Mouse (Mus musculus): ENCODE results near the gene Mab21l3. TPM values are rescaled to one million over a fixed set of nuclear protein-coding genes. Genes with fewer than 3 reads are reported as not detected.

The Mab21l3 gene
- polyA plus RNA-seq, 1 experiment from 2014 or later = 0.73 TPM

- no peaks in the 10 kb centered on the region for H3K27me3 ChIP-seq
- H3K36me3 ChIP-seq = 0 out of 2 replicates have a peak, but pooled peaks cover 13% of the 10 kb centered on the region
- 81% methylated on average over 10 of the region's 10 CpGs for WGBS
- H3K4me1 ChIP-seq = peaks cover 16% of the 10 kb centered on the region
- no peak overlapping the region for H3K9ac ChIP-seq
- H3K4me2 ChIP-seq = no peak overlapping the region
- no peak overlapping the region for H3K4me3 ChIP-seq (replicated peaks)
- peak overlapping the region; percentile 45 for H3K27ac ChIP-seq
- no peak for ATAC-seq (replicated peaks; ENCODE audit: low FRiP score)
- H3K9me3 ChIP-seq (replicated peaks) = no peaks in the 10 kb centered on the region
Measured at GRCm38 (mm10) chr3:101875258-101875920, 26.6 kb upstream of the Mab21l3 start.

GRCm38 (mm10) chr3:101873061-101873675, 24.4 kb upstream of the Mab21l3 start:
- Histone ChIP-seq H3K4me2 (no peak overlapping the region), H3K27me3 (no peaks in the 10 kb centered on the region)

GRCm38 (mm10) chr3:101871951-101872350, 23.2 kb upstream of the Mab21l3 start:
- H3K9ac ChIP-seq = no peak overlapping the region
- no peak overlapping the region for H3K27ac ChIP-seq
- no peaks in the 10 kb centered on the region for H3K9me3 ChIP-seq (replicated peaks)
- 0 out of 2 replicates have a peak, but pooled peaks cover 5% of the 10 kb centered on the region for H3K36me3 ChIP-seq
- WGBS = 86% methylated on average over 9 of the region's 9 CpGs
- peaks cover 8% of the 10 kb centered on the region for H3K4me1 ChIP-seq
- no peak overlapping the region for H3K4me3 ChIP-seq (replicated peaks)
- no peak overlapping the region for H3K4me2 ChIP-seq
- no peak for ATAC-seq (replicated peaks; ENCODE audit: low FRiP score)
- no peaks in the 10 kb centered on the region for H3K27me3 ChIP-seq

More at GRCm38 (mm10) chr3:101873061-101873675, 24.4 kb upstream of the Mab21l3 start:
- Histone ChIP-seq H3K4me3 (replicated peaks) (no peak overlapping the region), H3K36me3 (0 out of 2 replicates have a peak, but pooled peaks cover 5% of the 10 kb centered on the region), H3K4me1 (peaks cover 12% of the 10 kb centered on the region), H3K9ac (no peak overlapping the region), H3K9me3 (replicated peaks) (no peaks in the 10 kb centered on the region), H3K27ac (no peak overlapping the region)
- no peak for ATAC-seq (replicated peaks; ENCODE audit: low FRiP score)
- 79% methylated on average over 7 of the region's 7 CpGs for WGBS

- ATAC-seq (replicated peaks; ENCODE audit: low FRiP score) = no peak
- Histone ChIP-seq H3K36me3 (0 out of 2 replicates have a peak, but pooled peaks cover 1% of the 10 kb centered on the region), H3K27ac (no peak overlapping the region), H3K9ac (no peak overlapping the region), H3K4me2 (no peak overlapping the region), H3K27me3 (no peaks in the 10 kb centered on the region), H3K4me1 (no peaks in the 10 kb centered on the region), H3K4me3 (replicated peaks) (no peak overlapping the region), H3K9me3 (replicated peaks) (no peaks in the 10 kb centered on the region)
- 74% methylated on average over 4 of the region's 4 CpGs for WGBS
Measured at GRCm38 (mm10) chr3:101867001-101867421, 18.3 kb upstream of the Mab21l3 start.

GRCm38 (mm10) chr3:101861856-101862255, 13.1 kb upstream of the Mab21l3 start:
- Histone ChIP-seq H3K9ac (no peak overlapping the region), H3K4me1 (no peaks in the 10 kb centered on the region), H3K4me2 (no peak overlapping the region), H3K36me3 (0 out of 2 replicates have a peak, but pooled peaks cover 4% of the 10 kb centered on the region), H3K9me3 (replicated peaks) (no peaks in the 10 kb centered on the region), H3K4me3 (replicated peaks) (no peak overlapping the region), H3K27ac (no peak overlapping the region), H3K27me3 (no peaks in the 10 kb centered on the region)
- 68% methylated on average over 3 of the region's 3 CpGs for WGBS
- no peak for ATAC-seq (replicated peaks; ENCODE audit: low FRiP score)

- no peaks in the 10 kb centered on the region for H3K4me1 ChIP-seq
- 84% methylated on average over 7 of the region's 7 CpGs for WGBS
- H3K27me3 ChIP-seq = no peaks in the 10 kb centered on the region
- no peak overlapping the region for H3K4me2 ChIP-seq
- H3K4me3 ChIP-seq (replicated peaks) = no peak overlapping the region
- H3K36me3 ChIP-seq = 0 out of 2 replicates have a peak, but pooled peaks cover 4% of the 10 kb centered on the region
- ATAC-seq (replicated peaks; ENCODE audit: low FRiP score) = no peak
- no peak overlapping the region for H3K27ac ChIP-seq
- no peaks in the 10 kb centered on the region for H3K9me3 ChIP-seq (replicated peaks)
- H3K9ac ChIP-seq = no peak overlapping the region
Measured at GRCm38 (mm10) chr3:101860151-101860550, 11.4 kb upstream of the Mab21l3 start.

- Histone ChIP-seq H3K9me3 (replicated peaks) (no peaks in the 10 kb centered on the region), H3K27me3 (no peaks in the 10 kb centered on the region), H3K4me1 (no peaks in the 10 kb centered on the region), H3K9ac (no peak overlapping the region), H3K4me2 (no peak overlapping the region), H3K27ac (no peak overlapping the region), H3K36me3 (0 out of 2 replicates have a peak, but pooled peaks cover 4% of the 10 kb centered on the region), H3K4me3 (replicated peaks) (no peak overlapping the region)
- WGBS = 80% methylated on average over 7 of the region's 7 CpGs
- no peak for ATAC-seq (replicated peaks; ENCODE audit: low FRiP score)
Measured at GRCm38 (mm10) chr3:101859740-101860139, 11.0 kb upstream of the Mab21l3 start.

- Histone ChIP-seq H3K9ac (no peak overlapping the region), H3K4me3 (replicated peaks) (no peak overlapping the region), H3K4me2 (no peak overlapping the region), H3K36me3 (no peaks in the 10 kb centered on the region), H3K9me3 (replicated peaks) (no peaks in the 10 kb centered on the region), H3K27me3 (no peaks in the 10 kb centered on the region), H3K4me1 (no peaks in the 10 kb centered on the region), H3K27ac (no peak overlapping the region)
- 82% methylated on average over 1 of the region's 1 CpGs for WGBS
- ATAC-seq (replicated peaks; ENCODE audit: low FRiP score) = no peak
Measured at GRCm38 (mm10) chr3:101854075-101854474, 5.3 kb upstream of the Mab21l3 start.

GRCm38 (mm10) chr3:101851363-101851762, 2.6 kb upstream of the Mab21l3 start:
- no peak for ATAC-seq (replicated peaks; ENCODE audit: low FRiP score)
- Histone ChIP-seq H3K4me3 (replicated peaks) (no peak overlapping the region), H3K27me3 (no peaks in the 10 kb centered on the region), H3K9ac (no peak overlapping the region), H3K36me3 (no peaks in the 10 kb centered on the region), H3K4me2 (no peak overlapping the region), H3K4me1 (no peaks in the 10 kb centered on the region), H3K9me3 (replicated peaks) (no peaks in the 10 kb centered on the region), H3K27ac (no peak overlapping the region)
- WGBS = 58% methylated on average over 6 of the region's 6 CpGs

- Histone ChIP-seq H3K9me3 (replicated peaks) (no peaks in the 10 kb centered on the region), H3K27ac (no peak overlapping the region), H3K27me3 (no peaks in the 10 kb centered on the region), H3K4me1 (no peaks in the 10 kb centered on the region), H3K36me3 (no peaks in the 10 kb centered on the region), H3K4me2 (no peak overlapping the region), H3K4me3 (replicated peaks) (no peak overlapping the region), H3K9ac (no peak overlapping the region)
- no peak for ATAC-seq (replicated peaks; ENCODE audit: low FRiP score)
- 54% methylated on average over 4 of the region's 4 CpGs for WGBS
Measured at GRCm38 (mm10) chr3:101846096-101846495, 2.7 kb downstream of the Mab21l3 start.

- Histone ChIP-seq H3K27me3 (no peaks in the 10 kb centered on the region), H3K4me3 (replicated peaks) (no peak overlapping the region), H3K9me3 (replicated peaks) (no peaks in the 10 kb centered on the region), H3K4me2 (no peak overlapping the region), H3K9ac (no peak overlapping the region), H3K4me1 (0 out of 2 replicates have a peak, but pooled peaks cover 5% of the 10 kb centered on the region), H3K27ac (no peak overlapping the region), H3K36me3 (no peaks in the 10 kb centered on the region)
- 53% methylated on average over 7 of the region's 7 CpGs for WGBS
- ATAC-seq (replicated peaks; ENCODE audit: low FRiP score) = no peak
Measured at GRCm38 (mm10) chr3:101842372-101843094, 6.2 kb downstream of the Mab21l3 start.

- Histone ChIP-seq H3K9me3 (replicated peaks) (no peaks in the 10 kb centered on the region), H3K4me2 (no peak overlapping the region), H3K9ac (no peak overlapping the region), H3K4me3 (replicated peaks) (no peak overlapping the region), H3K4me1 (peaks cover 19% of the 10 kb centered on the region), H3K27ac (no peak overlapping the region), H3K36me3 (no peaks in the 10 kb centered on the region), H3K27me3 (no peaks in the 10 kb centered on the region)
- no peak for ATAC-seq (replicated peaks; ENCODE audit: low FRiP score)
- 90% methylated on average over 9 of the region's 9 CpGs for WGBS
Measured at GRCm38 (mm10) chr3:101839327-101839726, 9.4 kb downstream of the Mab21l3 start.
